Mouse (Mus musculus) ES-E14 (cell line): ENCODE results near the gene Gm45623. TPM values are rescaled to one million over a fixed set of nuclear protein-coding genes. Genes with fewer than 3 reads are reported as not detected.
A peak's percentile ranks its signal among the peaks of the same experiment; 100 is the strongest.

Experiments used
- DNase-seq: peaks from one replicate; pipeline ENCODE4 v3.0.0-alpha.2; 2013; ENCODE audit warnings: low read depth, low spot score
- H3K27ac ChIP-seq: 2 replicates; pipeline ENCODE4 v1.5.1; 2012; ENCODE audit warnings: low read depth, mild to moderate bottlenecking, low read length, moderate library complexity, mixed read lengths; ENCODE audit not compliant: poor library complexity, insufficient read depth, severe bottlenecking
- H3K36me3 ChIP-seq: 2 replicates; pipeline ENCODE4 v1.6.1; 2012; ENCODE audit warnings: mild to moderate bottlenecking, low read length, moderate library complexity, mixed read lengths; ENCODE audit not compliant: control insufficient read depth, poor library complexity, insufficient read depth, severe bottlenecking
- H3K4me1 ChIP-seq, 2 experiments: fragments of 150-350 bp in 1 of 2; sonication (generic) in 1 of 2; 2 replicates each; pipeline ENCODE4 v1.6.1; 2012; ENCODE audit warnings: low read length in 2 of 2, mild to moderate bottlenecking in 1 of 2, mixed read lengths in 1 of 2; ENCODE audit not compliant: control insufficient read depth in 2 of 2, insufficient read depth in 2 of 2, poor library complexity in 1 of 2
- H3K4me3 ChIP-seq, 2 experiments: fragments of 150-350 bp in 1 of 2; sonication (generic) in 1 of 2; 2 replicates each; pipeline ENCODE4 v1.5.1; 2012; ENCODE audit warnings: low read length in 2 of 2, low read depth in 1 of 2, mild to moderate bottlenecking in 1 of 2, mixed read lengths in 1 of 2; ENCODE audit not compliant: insufficient read depth in 1 of 2, poor library complexity in 1 of 2, severe bottlenecking in 1 of 2
- H3K9ac ChIP-seq: 2 replicates; pipeline ENCODE4 v1.6.1; 2012; ENCODE audit warnings: low read depth, mild to moderate bottlenecking, low read length, mixed read lengths; ENCODE audit not compliant: poor library complexity, insufficient read depth, severe bottlenecking
- H3K9me3 ChIP-seq: fragments of 150-350 bp; sonication (generic); 2 replicates; pipeline ENCODE4 v1.6.1; 2012; ENCODE audit warnings: low read depth, mild to moderate bottlenecking, low read length; ENCODE audit not compliant: control insufficient read depth, insufficient read depth
- CHD2 ChIP-seq: IDR thresholded peaks from 2 replicates; pipeline ENCODE4 v1.6.1; 2014; ENCODE audit warnings: mild to moderate bottlenecking, low read depth, low read length, inconsistent platforms
- HCFC1 ChIP-seq: IDR thresholded peaks from 2 replicates; pipeline ENCODE4 v1.6.1; 2012; ENCODE audit warnings: low read length, inconsistent platforms, borderline replicate concordance; ENCODE audit not compliant: insufficient read depth
- MAFK ChIP-seq: IDR thresholded peaks from 2 replicates; pipeline ENCODE4 v1.6.1; 2014; ENCODE audit warnings: mild to moderate bottlenecking, low read depth, low read length, inconsistent platforms; ENCODE audit not compliant: insufficient read depth
- ZC3H11A ChIP-seq: IDR thresholded peaks from 2 replicates; pipeline ENCODE4 v1.6.1; 2012; ENCODE audit warnings: low read depth, mild to moderate bottlenecking, inconsistent platforms, low read length, borderline replicate concordance
- ZNF384 ChIP-seq: IDR thresholded peaks from 2 replicates; pipeline ENCODE4 v1.6.1; 2012; ENCODE audit warnings: low read depth, low read length, inconsistent platforms
- in situ Hi-C, 2 experiments: fragments of 600-800 bp; cut with MboI; formaldehyde crosslinking; loops; one replicate each; pipeline ENCODE4 v1.15.1; 2025; ENCODE audit warnings: low sequenced_read_pairs in 2 of 2, inconsistent platforms in 1 of 2; ENCODE audit not compliant: unreplicated experiment in 2 of 2
- total RNA-seq: library from RNA; depleted of rRNA; stranded (reverse); fragments of 300-350 nt; gene quantifications from 2 replicates; pipeline ENCODE4 v1.2.3, GENCODE M21; 2012

Gene Gm45623
- total RNA-seq, 1 experiment, result not detected

DNA sequence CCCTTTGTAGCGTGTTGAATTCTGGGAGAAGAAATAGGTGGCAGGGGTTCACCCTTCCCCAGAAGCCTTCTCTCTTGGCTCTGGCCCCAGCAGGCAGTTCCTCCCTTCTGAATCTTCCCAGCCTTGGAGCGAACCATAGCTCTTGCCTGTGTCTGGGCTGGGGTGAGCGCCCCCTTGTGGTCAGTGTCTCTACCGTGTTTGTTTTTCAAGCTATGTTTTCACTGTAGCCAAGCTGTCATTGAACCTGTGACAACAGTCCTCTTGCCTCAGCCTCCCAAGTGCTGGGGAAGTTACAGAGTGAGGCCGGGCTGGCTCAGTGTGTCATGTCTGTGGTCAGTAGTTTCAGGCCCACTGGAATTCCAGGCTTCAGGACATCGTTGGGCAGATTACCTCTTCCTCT is 4.9 kb upstream of the Gm45623 start:
- peak; percentile 77 for DNase-seq
- H3K9me3 ChIP-seq, result no peaks in the 10 kb centered on the region
- no peak overlapping the region for H3K9ac ChIP-seq
- no peaks in the 10 kb centered on the region for H3K36me3 ChIP-seq
- no peaks in the 10 kb centered on the region for H3K4me1 ChIP-seq
- no peak overlapping the region for H3K27ac ChIP-seq
- peak; percentile 26; the same call in 1 of the 2 replicates for TF ChIP-seq ZC3H11A
- no peak for TF ChIP-seq ZNF384
- no peak for TF ChIP-seq CHD2
- in situ Hi-C loops, result no loop called here
- H3K4me3 ChIP-seq, result no peak overlapping the region

DNA sequence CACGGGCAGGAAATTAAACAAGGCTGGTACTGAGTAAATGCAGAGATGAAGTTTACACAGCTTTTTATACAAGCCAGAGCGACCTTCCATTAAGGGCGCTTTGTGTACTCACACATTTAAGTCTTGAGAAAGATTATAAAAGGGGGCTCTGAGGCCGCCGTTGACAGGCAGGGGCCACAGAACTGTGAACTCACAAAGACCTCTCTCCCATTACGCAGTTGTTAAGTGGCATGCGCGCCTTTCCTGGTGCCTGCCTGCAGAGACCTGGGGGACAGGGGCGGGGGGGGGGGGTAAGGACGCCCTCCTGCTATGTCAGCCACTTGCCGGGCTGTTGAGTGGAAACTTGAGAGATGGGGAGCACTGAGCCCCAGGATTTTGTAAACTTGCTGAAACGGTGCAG is 3.6 kb upstream of the Gm45623 start:
- H3K27ac ChIP-seq, result no peak overlapping the region
- no peak for TF ChIP-seq MAFK
- TF ChIP-seq CHD2, result no peak
- TF ChIP-seq HCFC1, result no peak
- TF ChIP-seq ZC3H11A, result no peak
- TF ChIP-seq ZNF384, result no peak
- H3K4me3 ChIP-seq, result no peak overlapping the region
- no peaks in the 10 kb centered on the region for H3K4me1 ChIP-seq
- no peak overlapping the region for H3K9ac ChIP-seq
- in situ Hi-C loops, result no loop called here
- no peaks in the 10 kb centered on the region for H3K36me3 ChIP-seq
- no peak for DNase-seq
- no peaks in the 10 kb centered on the region for H3K9me3 ChIP-seq

DNA sequence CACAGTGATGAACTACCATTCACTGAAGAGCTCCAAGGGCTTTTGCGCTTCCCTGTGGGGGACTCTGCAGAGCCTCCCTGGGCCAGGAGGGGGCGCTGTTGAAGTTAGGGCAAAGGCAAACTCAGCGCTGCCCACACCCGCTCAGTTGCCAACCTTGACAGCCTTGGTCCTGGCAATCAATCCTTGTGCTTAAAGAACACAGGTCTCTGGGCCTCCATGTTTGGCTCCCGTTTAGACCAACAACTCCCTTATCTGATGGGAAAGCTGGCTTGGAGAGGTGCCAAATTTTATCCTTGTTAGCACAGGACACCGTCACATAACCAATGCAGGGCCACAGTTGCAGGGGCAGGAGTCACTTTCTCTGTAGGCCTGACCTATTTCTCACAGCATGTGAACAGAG is 2.2 kb upstream of the Gm45623 start:
- no peak for TF ChIP-seq MAFK
- no peak for TF ChIP-seq CHD2
- no peak for TF ChIP-seq HCFC1
- TF ChIP-seq ZNF384, result no peak
- no peak for TF ChIP-seq ZC3H11A
- Histone ChIP-seq H3K4me3 (no peak overlapping the region), H3K36me3 (no peaks in the 10 kb centered on the region), H3K9ac (no peak overlapping the region), H3K9me3 (no peaks in the 10 kb centered on the region), H3K27ac (no peak overlapping the region), H3K4me1 (no peaks in the 10 kb centered on the region)
- in situ Hi-C loops, result no loop called here
- no peak for DNase-seq

DNA sequence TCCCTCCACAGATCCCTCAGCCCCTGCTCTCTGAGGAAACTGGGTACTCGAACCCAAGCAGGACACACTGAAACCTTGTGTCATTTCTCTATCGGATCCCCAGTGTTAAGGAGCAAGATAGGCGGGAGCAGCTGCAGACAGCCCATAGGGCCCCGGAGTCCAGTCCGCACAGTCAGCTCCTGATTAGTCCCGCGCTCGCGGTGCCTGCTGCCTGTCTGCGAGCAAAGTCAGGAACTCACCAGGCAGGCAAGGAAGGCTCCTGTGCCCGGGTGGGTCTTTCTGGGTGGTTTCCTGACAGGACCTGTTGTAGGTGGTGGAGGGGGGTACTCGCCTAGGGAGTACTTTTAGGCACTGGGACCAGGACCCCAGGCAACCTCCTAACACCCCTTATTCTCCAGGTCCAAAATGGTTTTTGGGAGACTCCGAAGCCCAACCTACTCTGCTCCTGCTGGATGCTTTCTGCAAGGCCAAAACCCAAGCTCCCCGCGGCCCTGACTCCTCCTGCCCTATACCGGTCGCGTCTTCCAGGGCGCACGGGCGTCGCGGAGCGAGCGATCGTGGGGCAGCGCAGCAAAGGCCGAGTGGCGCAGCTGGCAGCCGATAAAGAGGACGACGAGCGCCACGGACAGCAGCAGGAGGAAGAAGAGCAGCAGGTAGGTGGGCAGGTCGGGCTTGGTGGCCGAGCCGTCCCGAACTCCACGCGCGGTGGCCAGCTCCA is 994 bp downstream of the Gm45623 start:
- Histone ChIP-seq H3K4me3 (peak overlapping the region; percentile 40 to 52), H3K27ac (no peak overlapping the region), H3K9ac (peak overlapping the region; percentile 13; the same call in 1 of the 2 replicates), H3K4me1 (no peaks in the 10 kb centered on the region), H3K9me3 (no peaks in the 10 kb centered on the region), H3K36me3 (no peaks in the 10 kb centered on the region)
- no peak for TF ChIP-seq CHD2
- no peak for TF ChIP-seq MAFK
- in situ Hi-C loops, result no loop called here
- DNase-seq, result no peak

DNA sequence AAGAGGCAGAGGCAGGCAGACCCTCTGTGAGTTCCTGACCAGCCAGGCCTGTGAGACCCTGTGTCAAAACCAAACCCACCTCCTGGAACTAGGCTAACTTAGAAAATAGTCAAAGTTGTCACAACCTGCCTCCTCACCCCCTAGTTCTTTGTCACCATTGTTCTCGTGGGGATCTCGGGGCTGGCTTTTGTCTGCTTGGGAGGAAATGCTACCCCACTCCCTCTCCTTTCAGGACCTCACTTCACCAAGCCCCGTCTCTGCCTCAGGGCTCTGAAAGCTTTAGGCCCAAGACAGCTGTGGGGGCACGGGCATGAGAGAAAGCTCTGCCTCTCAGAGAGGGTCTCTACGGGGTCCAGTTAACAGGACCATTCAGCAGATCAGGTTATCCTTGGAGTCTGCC is 1.9 kb downstream of the Gm45623 start:
- TF ChIP-seq ZC3H11A (no peak), MAFK (no peak), ZNF384 (no peak), HCFC1 (no peak), CHD2 (no peak)
- Histone ChIP-seq H3K4me3 (no peak overlapping the region), H3K9ac (no peak overlapping the region), H3K4me1 (no peaks in the 10 kb centered on the region), H3K9me3 (no peaks in the 10 kb centered on the region), H3K27ac (no peak overlapping the region), H3K36me3 (no peaks in the 10 kb centered on the region)
- in situ Hi-C loops, result no loop called here
- no peak for DNase-seq
